Comparison of ENCODE assay signal across 16 mouse cellular contexts in the genomic region with DNA sequence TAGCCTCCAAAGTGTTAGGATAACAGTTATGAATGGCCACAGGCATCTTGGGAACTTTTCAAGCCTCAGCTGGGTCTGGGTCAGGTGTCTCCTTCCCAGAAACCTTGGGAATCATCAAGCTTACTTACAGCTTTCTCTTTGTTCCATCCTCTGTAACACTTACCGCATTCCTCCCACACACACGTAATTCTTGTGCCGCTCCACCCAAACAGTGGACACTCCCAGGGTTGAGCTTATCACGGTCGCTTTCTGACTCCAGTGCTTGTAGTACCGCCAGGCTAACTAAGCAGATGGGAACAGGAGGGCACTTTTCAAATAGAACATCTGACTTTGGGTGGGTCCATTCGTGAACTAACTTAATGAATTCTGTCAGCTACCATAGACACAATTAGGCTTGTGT.
DNase-seq lines count a peak whose midpoint lies in the region; ATAC-seq and TF ChIP-seq lines count a peak whose summit lies in the region.
"Had no signal": no experiment of that assay in that cellular context is flagged by ENCODE, and none has a peak within 500 bp of the region (broad histone marks: within the 10 kb centered on the region; RNA-seq: fewer than 3 reads in every experiment).

No protein-coding gene starts in this region.

- no peaks in the 10 kb centered on the region for H3K9me3 ChIP-seq in lung, embryonic 16.5 days (ENCODE audit: control insufficient read depth, low read length)
- no peaks in the 10 kb centered on the region for H3K9me3 ChIP-seq in intestine, postnatal 0 days (ENCODE audit: control insufficient read depth)
- H3K9me3 ChIP-seq in forebrain, embryonic 13.5 days (replicated peaks) = no peaks in the 10 kb centered on the region
- H3K9me3 ChIP-seq: megakaryocyte, embryonic 14.5 days; neural tube, embryonic 15.5 days had no signal

- H3K4me2 ChIP-seq in lung, embryonic 16.5 days (ENCODE audit: low read depth, low read length) = no peak overlapping the region
- H3K4me2 ChIP-seq in intestine, postnatal 0 days (replicated peaks; ENCODE audit: low read depth) = no peak overlapping the region
- no peak overlapping the region for H3K4me2 ChIP-seq in forebrain, embryonic 13.5 days
- H3K4me2 ChIP-seq: neural tube, embryonic 15.5 days had no signal

- TF ChIP-seq CTCF in intestine, postnatal 0 days (IDR thresholded peaks at IDR 0.05; ENCODE audit: low read depth) = no peak

- peaks cover 5% of the 10 kb centered on the region; the same call in 1 of the 2 replicates for H3K4me1 ChIP-seq in lung, embryonic 16.5 days (replicated peaks; ENCODE audit: control insufficient read depth, insufficient read depth, low read length)
- H3K4me1 ChIP-seq in intestine, postnatal 0 days (replicated peaks; ENCODE audit: control insufficient read depth, insufficient read depth, low read length) = no peaks in the 10 kb centered on the region; the same call in 1 of the 2 replicates
- H3K4me1 ChIP-seq in forebrain, embryonic 13.5 days = no peaks in the 10 kb centered on the region

- 53% methylated on average over 7 of the region's 7 CpGs for WGBS in lung, embryonic 16.5 days
- WGBS in intestine, postnatal 0 days = 34% methylated on average over 7 of the region's 7 CpGs
- 55% methylated on average over 7 of the region's 7 CpGs for WGBS in forebrain, embryonic 13.5 days

- H3K4me3 ChIP-seq in lung, embryonic 16.5 days (ENCODE audit: low read length) = no peak overlapping the region
- H3K4me3 ChIP-seq in intestine, postnatal 0 days (ENCODE audit: low read depth, low read length) = no peak overlapping the region
- H3K4me3 ChIP-seq in forebrain, embryonic 13.5 days = no peak overlapping the region
- H3K4me3 ChIP-seq: megakaryocyte, embryonic 14.5 days; neural tube, embryonic 15.5 days had no signal

- H3K27ac ChIP-seq in lung, embryonic 16.5 days (ENCODE audit: low read length) = no peak overlapping the region
- no peak overlapping the region for H3K27ac ChIP-seq in intestine, postnatal 0 days (ENCODE audit: low read depth, low read length)
- H3K27ac ChIP-seq in forebrain, embryonic 13.5 days = no peak overlapping the region
- H3K27ac ChIP-seq: kidney, postnatal 0 days; liver, embryonic 14.5 days; neural tube, embryonic 15.5 days had no signal

- peak; percentile 54; the same call in 1 of the 2 replicates for ATAC-seq in lung, embryonic 16.5 days (ENCODE audit: low read depth)
- peak; percentile 45 for ATAC-seq in intestine, postnatal 0 days
- ATAC-seq in forebrain, embryonic 13.5 days = no peak

- DNase-seq in gastrocnemius, adult 18-20 months (ENCODE audit: low spot score) = peak; percentile 43
- no peak for DNase-seq in gastrocnemius, postnatal 36 days
- DNase-seq in lung, postnatal 4 days = no peak
- no peak for DNase-seq in cerebellum, postnatal 10 days
- no peak for DNase-seq in adrenal gland, postnatal 10 days
- DNase-seq: adrenal gland, adult 8-10 months; cerebellum, postnatal 14 days; left cerebral cortex, postnatal 4 days; thymus, adult 2 months had no signal

- H3K36me3 ChIP-seq in lung, embryonic 16.5 days (ENCODE audit: control insufficient read depth, insufficient read depth, low read length) = no peaks in the 10 kb centered on the region
- no peaks in the 10 kb centered on the region for H3K36me3 ChIP-seq in intestine, postnatal 0 days (ENCODE audit: control insufficient read depth, insufficient read depth)
- H3K36me3 ChIP-seq in forebrain, embryonic 13.5 days (ENCODE audit: poor library complexity, severe bottlenecking) = no peaks in the 10 kb centered on the region
- H3K36me3 ChIP-seq: neural tube, embryonic 15.5 days had no signal

- intact Hi-C loops in gastrocnemius, postnatal 36 days (cut with DNase I) = no loop called here

- no peak overlapping the region for H3K9ac ChIP-seq in lung, embryonic 16.5 days (ENCODE audit: low read length)
- H3K9ac ChIP-seq in intestine, postnatal 0 days (ENCODE audit: low read depth, low read length) = no peak overlapping the region
- no peak overlapping the region for H3K9ac ChIP-seq in forebrain, embryonic 13.5 days
- H3K9ac ChIP-seq: liver, embryonic 14.5 days; neural tube, embryonic 15.5 days had no signal

- H3K27me3 ChIP-seq in lung, embryonic 16.5 days (ENCODE audit: control insufficient read depth, insufficient read depth, low read depth, low read length) = no peaks in the 10 kb centered on the region
- H3K27me3 ChIP-seq in intestine, postnatal 0 days (replicated peaks; ENCODE audit: control insufficient read depth, insufficient read depth, low read length) = no peaks in the 10 kb centered on the region
- H3K27me3 ChIP-seq in forebrain, embryonic 13.5 days = no peaks in the 10 kb centered on the region
- H3K27me3 ChIP-seq: neural tube, embryonic 15.5 days had no signal
